Mouse (Mus musculus): ENCODE measurements around the gene Fgfr2.
A peak's percentile ranks its signal among the peaks of the same experiment; 100 is the strongest.

Fgfr2 gene

DNA sequence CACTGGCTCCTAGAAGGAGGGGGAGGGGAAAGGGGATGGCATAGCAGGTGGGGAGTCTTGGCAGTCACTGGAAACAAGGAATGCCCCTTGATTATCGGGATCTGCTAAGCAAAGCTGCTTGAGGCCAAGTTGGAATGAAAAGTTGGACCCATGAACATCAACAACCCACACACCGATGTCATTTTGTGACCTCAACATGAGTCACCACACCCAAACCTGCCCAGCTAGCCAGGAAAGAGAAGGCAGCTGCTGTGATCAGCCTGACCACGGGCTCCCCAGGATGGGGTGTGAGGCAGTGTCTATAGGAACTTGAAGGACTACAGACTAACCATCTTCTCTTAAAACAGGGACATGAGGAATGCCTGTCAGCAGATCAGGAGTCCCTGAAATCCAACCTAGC is 37.7 kb downstream of the Fgfr2 start:
- DNase-seq (ENCODE audit: low spot score): no peak

DNA sequence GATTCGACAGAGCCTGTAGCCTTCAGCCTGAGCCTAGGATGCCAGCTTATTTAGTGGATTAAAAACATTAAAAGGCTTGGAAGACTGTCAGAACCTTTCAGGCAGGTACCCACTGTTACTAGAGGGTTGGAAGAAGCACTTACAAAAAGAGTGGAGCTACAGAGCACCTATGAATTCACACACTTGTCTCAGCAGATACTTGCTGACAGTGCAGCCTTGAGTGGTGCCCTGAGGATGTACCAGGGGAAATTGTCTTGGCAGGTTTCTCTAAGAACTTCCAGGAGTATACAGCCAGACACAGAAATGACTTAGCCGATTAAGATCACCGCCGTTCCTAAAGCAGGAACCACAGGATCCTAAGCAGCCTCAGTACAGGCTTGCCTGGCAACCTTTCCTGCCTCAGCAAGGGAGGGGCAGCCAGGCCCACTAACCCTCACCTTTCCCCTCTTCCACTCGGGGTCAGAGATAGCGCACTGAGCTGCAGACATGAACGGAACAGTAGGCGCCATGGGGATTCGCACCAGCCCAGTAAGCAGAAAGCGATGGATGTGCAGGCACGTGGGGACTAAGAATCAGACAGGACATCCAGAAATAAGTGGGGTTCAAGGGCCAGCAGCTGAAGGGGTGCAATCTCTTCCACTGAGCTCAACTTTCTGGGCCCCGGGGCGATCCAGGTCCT is 39.1 kb downstream of the Fgfr2 start:
- no peak for DNase-seq (ENCODE audit: low spot score)

DNA sequence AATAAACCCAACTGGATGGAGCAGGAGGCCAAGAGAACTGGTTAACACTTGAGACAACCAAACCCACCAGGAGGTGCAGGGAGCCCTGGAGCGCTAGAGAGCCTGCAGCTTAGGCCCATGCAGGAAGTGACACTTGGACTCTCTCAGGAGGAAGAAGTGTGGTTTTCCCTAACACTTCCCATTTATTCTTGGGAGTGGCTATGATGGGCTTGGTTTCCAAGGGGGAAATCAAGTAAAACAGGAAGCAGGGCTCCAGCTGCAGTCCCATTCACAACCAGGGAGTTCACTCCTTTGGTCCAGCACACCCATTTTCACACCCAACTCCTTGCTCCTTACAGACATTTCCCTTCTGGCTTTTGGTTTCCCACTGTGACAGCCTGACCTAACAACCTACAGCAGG is 44.2 kb downstream of the Fgfr2 start:
- DNase-seq (ENCODE audit: low spot score): no peak

DNA sequence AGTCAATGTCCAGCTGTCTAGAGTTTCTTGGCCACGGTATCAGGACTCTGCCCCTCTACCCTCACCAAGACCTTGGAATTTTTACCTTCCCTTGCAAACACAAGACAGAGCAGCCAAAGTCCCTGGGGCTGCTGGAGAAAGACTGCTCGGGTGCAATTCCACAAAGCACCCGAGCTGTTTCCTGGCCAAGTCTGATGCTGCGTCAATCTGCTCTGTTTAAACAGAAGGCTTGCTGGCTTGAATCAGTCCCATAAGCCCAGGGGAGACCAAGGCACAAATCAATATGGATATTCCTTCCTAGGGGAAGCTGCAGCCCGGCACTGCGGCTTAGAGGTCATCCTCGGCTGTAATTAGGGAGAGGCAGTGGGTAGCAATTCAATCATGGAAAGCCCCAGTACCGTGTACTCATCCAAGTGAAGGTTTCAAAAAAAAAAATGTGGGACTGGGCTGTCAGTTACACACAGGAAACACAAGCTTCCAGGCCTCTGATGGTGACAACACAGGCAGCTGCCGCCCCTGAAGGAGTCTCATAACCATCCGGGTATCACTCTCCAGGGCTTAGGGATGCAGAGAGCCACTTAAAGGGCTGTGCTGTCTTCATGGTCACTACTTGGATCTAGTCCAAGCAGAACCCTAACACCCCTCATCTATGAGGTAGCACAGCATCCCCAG is 48.6 kb downstream of the Fgfr2 start:
- DNase-seq (ENCODE audit: low spot score): no peak

DNA sequence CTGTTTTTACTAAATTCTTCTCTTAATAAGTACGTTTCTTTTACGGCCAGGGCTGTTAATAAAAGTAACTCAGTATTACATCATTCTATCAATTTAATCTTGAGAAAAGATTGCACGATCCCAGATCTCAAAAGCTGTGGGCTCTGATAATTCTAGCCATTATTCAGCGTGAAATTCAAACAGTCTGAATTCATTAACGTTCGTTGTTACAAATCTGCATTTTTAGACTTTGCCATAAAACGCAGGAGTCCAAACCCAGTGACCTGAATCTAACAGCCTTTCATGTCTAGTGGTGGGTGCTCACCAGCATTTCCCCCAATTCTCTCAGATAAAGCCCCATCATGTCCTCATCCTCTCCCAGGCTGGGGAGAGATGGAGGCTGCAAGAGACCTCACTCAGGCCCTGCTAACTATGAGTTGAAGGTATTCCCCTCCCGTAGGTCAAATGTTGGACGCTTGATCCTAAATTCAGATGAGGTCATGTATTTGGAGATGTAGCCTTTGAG is 50.0 kb downstream of the Fgfr2 start:
- no peak for DNase-seq (ENCODE audit: low spot score)

DNA sequence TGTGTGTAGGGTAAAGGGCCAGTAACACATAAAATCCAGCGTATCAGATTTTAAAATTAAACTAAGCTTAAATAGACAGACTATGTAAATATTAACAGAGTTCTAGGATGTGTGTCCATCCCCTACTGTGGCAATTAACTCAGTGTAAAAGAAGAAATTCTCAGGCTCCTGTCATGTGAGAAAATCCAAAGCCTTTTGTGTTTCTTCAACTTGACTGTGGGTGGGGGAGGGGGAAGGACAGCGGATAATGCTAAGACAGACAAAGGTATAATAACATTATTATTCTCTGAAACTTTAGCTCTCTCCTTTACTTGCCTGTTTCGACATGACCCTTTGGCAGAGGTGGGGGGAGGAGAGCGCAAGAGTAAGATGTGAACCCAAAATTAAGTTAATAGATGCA is 50.6 kb downstream of the Fgfr2 start:
- DNase-seq (ENCODE audit: low spot score): no peak

DNA sequence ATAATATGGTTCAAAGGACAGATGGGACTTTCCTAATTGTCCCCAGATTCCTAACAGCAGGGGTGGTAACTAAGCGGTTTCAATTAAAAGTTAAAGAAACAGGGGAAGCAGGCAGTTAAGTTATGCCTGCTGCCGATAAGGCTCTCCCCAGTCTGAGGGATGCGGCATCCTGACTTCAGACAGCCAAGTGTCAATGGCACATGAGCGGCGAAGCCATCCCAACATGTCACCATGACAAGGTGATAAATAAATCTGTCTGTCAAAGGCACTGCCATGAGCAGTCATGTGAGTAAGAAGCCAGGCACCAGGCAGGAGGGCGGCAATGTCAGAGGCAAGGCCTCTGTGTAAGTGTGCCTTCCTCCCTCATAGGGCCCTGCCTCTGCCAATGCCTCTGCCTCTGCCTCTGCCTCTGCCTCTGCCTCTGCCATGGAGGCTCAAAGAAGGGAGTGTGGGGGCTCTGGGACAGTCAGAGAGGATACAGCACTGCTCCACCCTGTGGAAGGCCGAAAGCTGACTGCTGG is 55.8 kb downstream of the Fgfr2 start:
- DNase-seq (ENCODE audit: low spot score): no peak

DNA sequence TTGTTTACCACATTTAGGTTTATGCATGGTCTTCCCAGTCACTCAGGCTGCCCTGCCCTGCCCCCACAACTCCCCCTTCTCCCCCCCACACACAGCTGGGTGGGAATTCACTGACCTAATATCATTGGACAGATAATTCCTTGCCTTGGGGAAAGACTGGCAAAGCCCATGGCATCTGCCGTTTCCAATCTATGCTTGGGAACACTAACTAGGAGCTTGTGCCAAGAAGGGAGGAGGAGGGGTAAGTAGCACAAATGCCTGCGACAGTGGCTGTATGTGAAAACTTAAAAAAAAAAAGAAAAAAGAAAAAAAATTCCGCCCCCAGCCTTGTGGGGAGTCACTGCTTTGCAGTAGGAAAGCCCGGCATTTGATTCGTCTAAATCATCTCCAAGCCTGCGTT is 56.4 kb downstream of the Fgfr2 start:
- DNase-seq (ENCODE audit: low spot score): no peak

DNA sequence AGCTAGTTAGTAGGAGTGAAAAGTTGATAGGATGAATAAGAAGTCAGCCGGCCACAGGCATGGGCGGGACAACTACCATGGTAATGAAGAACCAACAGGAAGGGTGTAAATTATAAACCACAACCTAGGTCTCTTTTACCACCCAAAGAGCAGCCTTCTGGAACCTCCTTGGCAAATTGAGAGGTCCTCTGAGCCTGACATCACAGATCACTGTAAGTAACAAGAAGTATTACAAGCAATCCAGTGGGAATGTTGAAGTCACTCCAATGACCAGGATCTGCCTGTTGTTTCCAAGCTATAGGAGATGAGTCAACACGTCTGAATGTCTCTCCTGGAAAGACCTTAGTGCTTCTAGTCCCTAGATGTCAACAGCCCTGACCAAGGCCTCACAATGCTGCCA is 61.1 kb downstream of the Fgfr2 start:
- DNase-seq (ENCODE audit: low spot score): no peak

DNA sequence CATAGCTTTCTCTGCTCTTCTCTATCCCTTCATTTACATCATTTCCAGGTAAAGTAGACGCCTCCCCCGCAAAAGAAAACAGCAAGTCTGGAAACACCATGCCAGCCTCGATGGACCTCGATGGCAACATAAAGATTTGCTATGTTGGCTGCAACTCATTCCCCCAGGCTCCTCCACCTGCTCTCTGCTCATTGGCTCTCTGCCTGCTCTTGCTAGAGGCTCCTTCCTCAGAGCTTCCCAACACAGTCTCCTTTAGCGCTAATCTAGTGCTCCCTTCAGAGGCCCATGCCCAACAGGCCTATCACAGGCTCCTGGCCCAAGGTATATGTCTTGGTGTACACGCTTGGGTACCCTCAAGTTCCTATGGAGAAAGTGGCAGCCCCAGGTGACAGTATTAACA is 63.0 kb downstream of the Fgfr2 start:
- DNase-seq (ENCODE audit: low spot score): no peak

DNA sequence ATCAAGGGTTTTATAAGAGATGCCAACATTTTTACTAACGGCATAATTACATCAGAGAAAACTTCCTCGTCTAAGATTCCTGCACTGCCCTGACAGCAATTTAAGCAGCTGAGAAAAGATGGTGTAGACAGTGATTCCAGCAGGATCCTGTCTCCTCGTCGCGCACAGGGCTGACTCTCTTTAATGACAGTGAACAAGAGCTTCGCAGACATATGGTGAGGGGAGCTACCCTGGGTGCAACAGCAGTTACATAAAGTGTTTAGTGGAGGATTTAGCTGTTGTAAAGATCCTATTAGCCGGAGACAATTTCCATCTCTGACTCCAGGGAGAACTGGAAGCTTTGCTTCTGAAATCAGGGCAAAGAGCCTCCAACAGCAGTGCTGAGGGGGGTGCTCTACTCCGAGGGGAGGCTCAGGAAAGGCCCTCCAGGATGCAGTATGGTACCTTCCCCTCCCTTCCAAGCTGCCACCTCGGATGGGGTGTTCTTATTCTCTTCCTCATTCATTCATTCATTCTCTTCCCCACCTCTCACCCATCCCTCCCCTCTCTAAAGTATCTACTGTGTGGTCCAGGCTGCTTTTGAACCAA is 63.5 kb downstream of the Fgfr2 start:
- DNase-seq (ENCODE audit: low spot score): no peak

DNA sequence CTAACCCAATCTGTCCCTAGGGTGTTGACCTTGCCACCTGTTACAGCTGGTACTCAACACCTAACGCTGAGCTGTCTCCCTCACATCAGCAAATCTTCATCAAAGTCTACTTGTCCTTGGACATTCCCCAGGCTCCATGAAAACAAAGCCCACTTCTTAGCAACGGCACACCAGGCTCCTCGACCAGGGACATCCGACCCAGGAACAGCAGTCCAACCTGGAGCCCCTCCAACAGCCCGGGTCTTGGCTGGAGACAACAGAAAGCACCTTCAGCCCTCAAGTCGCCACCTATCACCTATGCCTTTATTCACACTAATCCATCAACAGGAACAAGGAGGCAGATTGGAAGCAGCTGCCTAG is 64.0 kb downstream of the Fgfr2 start:
- DNase-seq (ENCODE audit: low spot score): no peak

DNA sequence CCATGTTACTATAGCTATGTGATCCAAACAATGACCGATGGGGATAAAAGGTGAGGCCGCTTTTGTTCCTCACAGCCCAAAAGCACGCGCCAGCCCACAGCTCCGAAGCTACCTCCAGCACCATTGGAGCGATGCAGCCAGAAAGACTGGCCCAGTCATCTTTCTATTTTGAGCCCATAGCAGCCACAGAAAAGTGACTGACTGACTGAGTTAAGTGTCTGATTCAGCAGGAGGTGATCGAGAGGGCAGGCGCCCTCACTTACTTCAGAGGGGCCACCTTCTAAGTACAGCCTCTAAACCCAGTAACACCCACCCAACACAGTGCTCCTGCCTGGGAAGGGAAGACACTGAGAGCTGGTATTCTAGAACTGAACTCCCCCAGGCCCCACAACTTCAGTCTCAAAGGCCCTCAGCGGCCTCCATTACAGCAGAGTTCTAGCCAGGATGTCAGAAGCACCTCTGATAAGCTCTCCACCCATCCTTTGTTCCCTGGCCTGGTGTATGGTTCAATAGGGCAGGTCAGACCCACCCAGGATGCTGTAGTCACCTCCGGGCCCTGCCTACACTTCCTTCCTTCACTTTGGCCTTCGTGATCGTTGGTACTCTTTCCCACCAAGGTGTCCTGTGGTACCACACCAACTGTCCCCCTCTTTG is 64.5 kb downstream of the Fgfr2 start:
- no peak for DNase-seq (ENCODE audit: low spot score)

DNA sequence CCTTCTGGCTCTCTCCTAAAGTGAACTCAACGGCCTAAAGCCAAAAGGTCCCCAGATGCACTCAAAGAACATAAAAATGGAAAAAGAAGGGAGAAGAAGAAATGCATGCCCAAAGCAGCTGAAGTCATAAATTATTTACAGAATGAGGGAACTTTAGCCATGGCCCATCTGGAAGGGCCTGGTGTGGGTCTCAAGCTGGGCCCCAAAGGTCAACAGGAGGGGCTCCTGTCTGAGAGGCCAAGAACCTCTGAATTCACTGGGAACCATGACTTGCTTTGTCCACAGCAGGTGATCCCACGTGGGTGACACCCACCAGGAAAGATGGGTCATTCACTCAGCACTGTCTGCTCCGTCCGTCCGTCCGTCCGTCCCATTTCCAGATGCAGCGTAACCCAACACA is 66.2 kb downstream of the Fgfr2 start:
- DNase-seq (ENCODE audit: low spot score): no peak

DNA sequence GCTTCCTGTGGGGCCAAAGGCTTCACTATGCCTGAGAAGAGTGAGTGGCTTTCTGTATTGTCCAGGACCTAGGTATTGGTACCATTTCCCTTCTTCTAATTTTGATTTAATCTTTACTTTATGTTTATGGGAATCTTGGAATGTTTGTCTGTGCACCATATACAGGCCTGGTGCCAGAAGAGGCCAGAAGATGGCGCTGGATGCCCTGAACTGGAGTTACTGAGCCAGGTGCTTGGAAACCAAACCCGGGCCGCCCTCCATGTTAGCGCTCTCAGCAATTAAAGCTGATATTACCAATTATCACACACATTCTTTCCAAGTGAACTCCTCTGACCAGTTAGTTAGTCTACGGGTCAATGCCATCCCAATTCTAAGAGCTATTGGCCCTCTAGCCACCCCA is 68.7 kb downstream of the Fgfr2 start:
- DNase-seq (ENCODE audit: low spot score): no peak

DNA sequence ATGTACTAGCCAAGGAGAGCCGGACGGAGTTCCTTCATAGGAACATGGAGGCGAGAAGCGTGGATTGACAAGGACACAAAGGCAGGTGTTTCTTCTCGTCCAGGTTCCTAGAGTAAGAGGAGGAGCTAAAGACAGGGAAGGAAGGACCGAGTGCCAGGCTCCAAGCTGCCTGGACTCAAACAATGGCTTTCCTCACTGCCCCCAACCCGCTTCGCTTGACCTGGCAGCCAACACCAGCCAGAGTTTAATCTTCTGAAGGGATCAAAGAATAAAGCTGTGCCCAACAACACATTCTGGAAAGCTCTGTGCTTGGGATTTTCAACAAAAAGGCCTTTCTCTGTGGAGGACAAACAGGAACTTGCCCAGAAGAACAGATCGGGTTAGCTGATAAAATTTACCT is 69.4 kb downstream of the Fgfr2 start:
- no peak for DNase-seq (ENCODE audit: low spot score)

DNA sequence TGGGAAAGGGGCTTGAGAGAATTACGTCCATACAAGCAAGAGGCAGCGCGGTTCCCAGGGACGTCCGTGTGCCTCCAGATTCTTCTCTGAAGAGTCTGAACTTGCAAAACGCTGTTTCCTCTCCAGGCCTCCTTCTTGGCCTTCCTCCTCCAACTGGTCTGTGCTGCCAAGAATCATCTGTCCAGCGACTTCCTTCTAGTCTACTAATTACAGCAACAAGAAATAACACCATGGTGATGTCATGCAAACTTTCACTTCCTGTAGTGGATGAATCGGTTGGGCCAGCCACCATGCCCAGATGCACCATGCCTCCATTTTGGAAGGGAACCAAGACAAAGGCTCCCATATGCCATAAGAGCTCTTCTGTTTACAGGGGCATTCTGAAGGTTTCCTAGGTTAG is 70.3 kb downstream of the Fgfr2 start:
- DNase-seq (ENCODE audit: low spot score): peak; percentile 88

DNA sequence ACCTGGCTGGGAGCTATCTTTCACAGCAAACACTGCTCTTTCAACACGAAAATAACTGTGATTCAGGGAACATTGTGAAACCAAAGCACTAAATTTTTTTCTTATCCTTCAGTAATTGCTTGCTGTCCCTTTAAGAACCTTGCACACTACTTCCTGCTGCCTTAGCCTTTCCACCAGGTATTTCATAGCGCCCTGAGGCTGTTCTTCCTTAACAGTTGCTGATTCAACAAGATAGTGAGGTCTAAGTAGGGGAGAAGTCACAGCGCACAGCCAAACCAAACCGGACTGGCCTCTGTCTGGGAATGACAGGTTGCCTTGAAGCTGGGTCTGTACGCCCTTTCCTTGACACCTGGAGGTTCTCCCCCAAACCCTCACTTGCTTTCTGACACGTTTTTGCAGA is 72.5 kb downstream of the Fgfr2 start:
- no peak for DNase-seq (ENCODE audit: low spot score)

DNA sequence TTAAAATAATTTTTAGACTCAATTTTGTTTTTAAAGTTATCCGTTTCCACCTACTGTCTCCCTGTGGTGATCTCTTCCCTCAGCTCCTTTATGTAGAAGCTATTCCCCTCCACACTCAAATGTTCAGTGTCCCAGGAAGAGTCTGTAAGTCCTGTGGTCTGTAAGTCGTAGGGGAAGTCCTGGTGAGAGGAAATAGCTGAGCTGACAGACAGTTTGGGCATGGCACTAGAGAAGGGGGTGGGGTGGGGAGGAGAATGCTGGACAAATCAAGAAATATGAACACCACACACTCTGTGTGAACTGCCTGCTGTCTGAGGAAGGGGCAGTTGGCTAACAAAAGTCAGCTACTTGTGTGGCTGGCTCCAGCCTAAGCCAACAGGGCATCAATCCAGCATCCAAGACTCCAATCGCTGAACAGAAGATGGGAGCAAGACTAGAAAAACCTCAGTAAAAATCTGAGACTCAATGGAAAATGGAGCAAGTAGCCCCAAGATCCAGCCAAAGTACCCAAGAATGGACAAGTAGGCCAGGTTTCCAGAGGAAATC is 75.0 kb downstream of the Fgfr2 start:
- no peak for DNase-seq (ENCODE audit: low spot score)

DNA sequence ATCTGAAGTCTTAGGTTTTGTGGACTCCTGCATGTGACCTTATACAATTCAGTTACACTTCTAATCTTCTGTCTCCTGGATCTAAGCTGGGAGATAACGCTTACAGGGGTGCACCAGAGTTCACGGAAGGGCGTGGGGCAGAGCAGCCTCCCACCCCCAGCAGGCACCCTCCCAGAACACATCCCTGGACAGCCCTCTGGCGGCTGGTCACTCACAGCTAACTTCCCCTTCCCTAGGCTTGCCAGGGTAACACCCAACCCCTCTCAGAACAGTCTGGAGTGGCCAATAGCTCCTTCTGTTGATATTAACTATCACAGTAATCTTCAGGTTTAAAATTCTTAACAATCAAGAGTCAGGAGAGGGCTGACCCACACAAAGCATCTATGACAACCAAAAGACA is 75.9 kb downstream of the Fgfr2 start:
- peak; percentile 77 for DNase-seq (ENCODE audit: low spot score)

DNA sequence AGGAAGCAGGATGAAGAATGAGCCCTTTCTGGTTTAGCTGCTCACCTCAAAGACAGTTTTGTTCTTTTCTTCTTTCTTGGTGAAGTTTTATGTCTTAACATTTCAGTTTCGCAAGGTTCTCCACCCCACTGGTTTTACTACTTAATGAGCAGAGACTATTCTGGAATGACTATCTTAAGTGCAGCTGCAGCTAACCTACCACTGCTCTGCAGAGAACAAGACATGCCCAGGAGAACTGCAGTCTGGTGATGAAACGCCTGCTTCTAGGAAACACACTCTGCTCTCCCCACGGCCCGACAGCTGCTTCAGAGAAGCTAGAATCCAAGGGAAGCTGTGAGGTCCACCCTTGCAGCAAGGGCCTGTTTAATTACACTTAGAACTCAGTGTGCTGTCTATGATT is 78.4 kb downstream of the Fgfr2 start:
- DNase-seq (ENCODE audit: low spot score): no peak

DNA sequence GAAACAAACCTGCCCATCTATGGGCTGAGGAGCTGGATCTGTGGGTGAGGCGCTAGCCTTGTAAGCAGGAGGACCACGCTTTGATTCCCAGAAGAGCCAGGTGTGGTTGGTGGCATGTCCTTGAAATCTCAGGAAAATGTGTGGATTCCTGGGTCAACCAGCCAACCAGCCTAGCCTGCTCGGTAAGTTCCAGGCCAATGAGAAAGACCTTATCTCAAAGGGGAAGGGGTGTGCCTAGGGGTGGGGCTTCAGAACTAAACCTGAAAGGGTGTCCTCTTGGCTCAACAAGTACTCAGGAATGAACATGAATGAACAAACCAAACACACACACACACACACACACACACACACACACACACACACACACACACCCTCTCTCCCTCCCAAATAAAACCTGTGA is 81.4 kb downstream of the Fgfr2 start:
- peak; percentile 86 for DNase-seq (ENCODE audit: low spot score)

All from lung, postnatal 25 days (tissue).